Mouse (Mus musculus) spleen, adult 2 months (tissue): ENCODE data around the gene Gm21954.

ENCODE experiments used
- CTCF ChIP-seq: fragments of 200-500 bp; IDR thresholded peaks from 2 replicates; pipeline ENCODE4 v1.5.1; 2011; ENCODE audit warnings: mild to moderate bottlenecking, inconsistent platforms; ENCODE audit not compliant: insufficient read depth, insufficient read length, insufficient replicate concordance; ENCODE audit errors: extremely low read depth
- POLR2A ChIP-seq: fragments of 200-500 bp; IDR thresholded peaks from 2 replicates; pipeline ENCODE4 v1.6.1; 2011; ENCODE audit warnings: low read depth, low read length, inconsistent platforms

DNA sequence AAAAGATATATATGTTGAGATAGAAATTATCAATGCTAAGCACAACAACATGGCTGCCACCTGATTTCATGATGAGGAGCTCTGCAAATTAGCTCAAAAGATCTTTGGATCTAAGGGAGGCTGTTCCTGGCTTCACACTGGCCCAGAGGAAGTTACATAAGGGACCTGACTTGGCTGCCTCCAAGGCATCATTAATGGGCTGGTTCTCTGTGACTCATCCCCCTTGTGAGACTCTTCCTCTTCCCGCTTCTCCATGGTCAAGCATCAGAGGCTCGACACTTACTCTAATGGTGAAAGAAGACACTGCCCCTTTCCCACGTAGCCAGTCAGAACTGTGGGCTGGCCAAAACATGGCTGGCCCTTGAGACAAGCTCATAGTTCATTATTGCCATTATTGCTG, 20.1 kb downstream of the Gm21954 start:
- TF ChIP-seq CTCF (no peak), POLR2A (no peak)
